Mouse (Mus musculus) stomach, embryonic 14.5 days (tissue): ENCODE measurements around the gene Mbtps1. TPM values are rescaled to one million over a fixed set of nuclear protein-coding genes. Genes with fewer than 3 reads are reported as not detected.

Experiments used
- ATAC-seq: fragments of 200-750 bp; cut with Nextera tagmentation; 2 replicates; pipeline ENCODE4 v1.8.0; 2017; ENCODE audit warnings: low read depth, moderate TSS enrichment; ENCODE audit not compliant: insufficient number of reproducible peaks, insufficient read depth, low FRiP score
- H3K27ac ChIP-seq: fragments of 300-500 bp; sonication (generic); 2 replicates; pipeline ENCODE4 v1.5.1; 2014; ENCODE audit warnings: mild to moderate bottlenecking, low read length, moderate library complexity, mixed read lengths
- H3K27me3 ChIP-seq: fragments of 300-500 bp; sonication (generic); 2 replicates; pipeline ENCODE4 v1.6.1; 2014; ENCODE audit warnings: low read length, control low read depth, mixed read lengths; ENCODE audit not compliant: control insufficient read depth, insufficient read depth
- H3K36me3 ChIP-seq: fragments of 300-500 bp; sonication (generic); 2 replicates; pipeline ENCODE4 v1.6.1; 2014; ENCODE audit warnings: mild to moderate bottlenecking, control low read depth, low read length, moderate library complexity, mixed read lengths; ENCODE audit not compliant: control insufficient read depth, insufficient read depth
- H3K4me1 ChIP-seq: fragments of 300-500 bp; sonication (generic); 2 replicates; pipeline ENCODE4 v1.6.1; 2014; ENCODE audit warnings: low read length, control low read depth, mixed read lengths; ENCODE audit not compliant: control insufficient read depth, insufficient read depth
- H3K4me2 ChIP-seq: fragments of 300-500 bp; sonication (generic); replicated peaks from 2 replicates; pipeline ENCODE4 v1.6.1; 2014; ENCODE audit warnings: low read depth, low read length, control low read depth
- H3K4me3 ChIP-seq: fragments of 300-500 bp; sonication (generic); 2 replicates; pipeline ENCODE4 v1.5.1; 2014; ENCODE audit warnings: low read depth, low read length, control low read depth
- H3K9ac ChIP-seq: fragments of 300-500 bp; sonication (generic); replicated peaks from 2 replicates; pipeline ENCODE4 v1.6.1; 2014; ENCODE audit warnings: low read depth, mild to moderate bottlenecking, control low read depth, low read length, moderate library complexity, mixed read lengths
- H3K9me3 ChIP-seq: fragments of 300-500 bp; sonication (generic); 2 replicates; pipeline ENCODE4 v1.6.1; 2016; ENCODE audit warnings: low read depth, low read length, control low read depth; ENCODE audit not compliant: control insufficient read depth
- WGBS: fragments of 180-500 bp; shearing (Covaris S2); extraction: QIAGEN DNeasy Blood & Tissue Kit; methylation state at CpG from one replicate; pipeline ENCODE4 v1.1.7; 2014; 5-methylcytosine and 5-hydroxymethylcytosine counted together
- polyA plus RNA-seq: library from polyadenylated mRNA; unstranded; fragments of >200 nt; fragmentation: Nextera tagmentation; extraction: Ambion mirVana; gene quantifications from 2 replicates; pipeline ENCODE4 v1.2.1, GENCODE M21; 2014

The Mbtps1 gene
- polyA plus RNA-seq = 115 and 126 TPM in 2 replicates

DNA sequence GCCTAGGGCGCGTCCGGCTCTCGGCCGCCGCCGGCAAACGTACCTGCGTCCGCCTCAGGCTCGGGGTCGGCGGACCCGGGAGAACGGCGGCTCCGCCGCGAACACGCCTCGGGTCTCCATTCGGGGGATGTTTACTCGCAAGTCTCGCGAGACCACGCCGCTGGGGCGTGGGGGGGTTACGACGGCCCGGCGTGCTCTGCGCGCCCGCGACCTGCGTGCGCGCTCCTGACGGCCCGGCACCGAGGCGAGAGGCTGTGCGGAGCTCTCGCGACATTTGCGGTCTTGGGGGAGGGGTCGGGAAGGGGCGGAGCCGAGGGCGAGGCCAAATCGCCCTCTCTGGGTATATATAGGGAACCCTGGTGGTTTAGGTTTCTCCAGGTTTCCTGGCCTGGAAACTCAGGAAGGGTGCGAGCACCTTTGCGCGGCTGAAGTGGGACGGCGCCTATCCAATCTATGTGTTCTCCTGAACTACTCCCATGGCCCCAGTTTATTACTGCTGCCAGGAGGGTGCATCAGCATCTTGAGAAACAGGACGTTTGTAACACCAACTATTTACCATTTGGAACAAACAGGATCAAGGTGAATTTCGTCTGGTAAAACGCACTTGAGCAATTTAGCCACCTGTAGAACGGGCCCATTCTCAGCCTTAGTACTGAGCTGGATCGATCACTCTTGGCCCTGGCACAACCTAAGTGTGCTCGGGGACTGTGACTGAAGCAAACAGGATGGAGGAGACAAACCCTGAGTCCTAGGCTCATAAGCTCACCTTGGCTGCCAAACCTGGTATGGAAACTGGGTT is at the start of gene Mbtps1:
Gene Mbtps1, minus strand, starts transcription at position 133 of the 799 bp plus-strand sequence.
- peaks cover 12% of the 10 kb centered on the region for H3K36me3 ChIP-seq
- WGBS = 6% methylated on average over 63 of the region's 63 CpGs
- peaks cover 15% of the 10 kb centered on the region; the same call in 1 of the 2 replicates for H3K4me1 ChIP-seq
- no peaks in the 10 kb centered on the region for H3K9me3 ChIP-seq
- no peaks in the 10 kb centered on the region for H3K27me3 ChIP-seq
- peak within 1 kb of the TSS; percentile 74 for H3K9ac ChIP-seq
- peak; percentile 95 for ATAC-seq
- H3K4me3 ChIP-seq = peak within 1 kb of the TSS; percentile 74
- peak within 1 kb of the TSS; percentile 94 for H3K4me2 ChIP-seq
- peak within 1 kb of the TSS; percentile 86 for H3K27ac ChIP-seq

DNA sequence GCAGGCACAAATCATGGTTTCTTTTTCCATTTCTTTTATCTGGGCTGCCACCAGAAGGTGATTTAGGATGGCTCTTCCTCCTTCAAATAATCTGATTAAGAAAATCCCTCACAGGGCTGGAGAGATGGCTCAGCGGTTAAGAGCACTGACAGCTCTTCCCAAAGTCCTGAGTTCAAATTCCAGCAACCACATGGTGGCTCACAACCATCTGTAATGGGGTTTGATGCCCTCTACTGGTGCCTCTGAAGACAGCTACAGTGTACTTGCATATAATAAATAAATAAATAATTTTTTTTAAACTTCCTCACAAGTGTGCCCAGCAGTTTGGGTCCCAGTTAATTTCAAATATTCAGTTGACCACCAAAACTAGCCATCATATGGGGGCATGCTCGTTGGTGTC is 47.7 kb upstream of the Mbtps1 start:
- peaks cover 5% of the 10 kb centered on the region; the same call in 1 of the 2 replicates for H3K9me3 ChIP-seq
- peaks cover 7% of the 10 kb centered on the region; the same call in 1 of the 2 replicates for H3K4me1 ChIP-seq
- no peak for ATAC-seq
- H3K9ac ChIP-seq = no peak overlapping the region
- WGBS = 87% methylated on average over 2 of the region's 2 CpGs
- peaks cover 9% of the 10 kb centered on the region for H3K36me3 ChIP-seq
- H3K27ac ChIP-seq = no peak overlapping the region
- H3K4me2 ChIP-seq = no peak overlapping the region
- H3K4me3 ChIP-seq = no peak overlapping the region
- no peaks in the 10 kb centered on the region for H3K27me3 ChIP-seq

DNA sequence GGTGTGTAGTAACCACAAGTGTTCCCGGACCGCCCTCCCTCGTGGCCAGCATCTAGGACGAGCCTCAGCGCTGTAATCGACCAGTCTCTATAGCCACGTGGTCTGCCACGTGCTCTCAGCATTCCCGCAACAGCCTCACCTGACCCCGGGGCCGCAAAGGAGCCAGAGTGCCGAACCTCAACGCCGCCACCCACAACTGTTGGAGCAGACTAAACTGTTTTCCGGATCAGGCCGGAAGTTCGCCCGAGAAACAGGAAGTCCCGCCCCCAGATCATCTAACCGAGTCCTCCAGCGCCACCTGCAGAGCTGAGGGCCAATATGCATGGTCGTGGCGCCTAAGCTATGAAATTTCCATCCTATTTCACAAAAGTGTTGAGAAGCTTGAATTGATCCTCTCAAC is 46.5 kb upstream of the Mbtps1 start, which contains the start of gene Taf1c:
Gene Taf1c, minus strand, starts transcription at position 227 of the 400 bp plus-strand sequence.
- 0 out of 2 replicates have a peak within 1 kb of the TSS, but pooled peaks have one; percentile 4 for H3K27ac ChIP-seq
- H3K27me3 ChIP-seq = no peaks in the 10 kb centered on the region
- ATAC-seq = peak; percentile 76

DNA sequence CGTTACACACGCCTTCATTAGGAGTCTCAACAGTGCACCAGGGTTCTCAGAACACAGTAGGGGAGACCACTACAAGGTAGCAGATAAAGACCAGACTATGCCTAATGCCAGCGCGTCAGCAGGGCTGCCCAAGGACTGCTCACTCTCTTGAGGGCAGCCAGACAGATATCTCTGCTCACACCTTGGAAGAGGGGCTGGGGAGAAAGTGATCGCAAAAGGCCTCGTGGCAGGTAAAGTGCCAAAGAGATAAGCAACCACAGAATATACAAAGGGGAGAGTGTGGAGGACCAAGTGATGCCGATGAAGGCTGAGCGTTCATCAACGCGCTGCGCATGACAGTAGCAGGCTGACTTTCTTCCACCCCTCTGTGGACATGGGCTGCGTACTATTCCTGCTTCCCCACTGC is 45.9 kb upstream of the Mbtps1 start:
- peaks cover 19% of the 10 kb centered on the region for H3K36me3 ChIP-seq
- WGBS = 35% methylated on average over 12 of the region's 12 CpGs
- H3K9ac ChIP-seq = peak overlapping the region; percentile 49
- H3K4me2 ChIP-seq = peak overlapping the region; percentile 86
- H3K4me1 ChIP-seq = peaks cover 7% of the 10 kb centered on the region; the same call in 1 of the 2 replicates
- peaks cover 5% of the 10 kb centered on the region; the same call in 1 of the 2 replicates for H3K9me3 ChIP-seq
- 0 out of 2 replicates have a peak overlapping the region, but pooled peaks have one; percentile 4 for H3K27ac ChIP-seq
- no peak for ATAC-seq
- H3K27me3 ChIP-seq = no peaks in the 10 kb centered on the region
- H3K4me3 ChIP-seq = peak overlapping the region; percentile 57

More for the DNA sequence above, 46.5 kb upstream of the Mbtps1 start, which contains the start of gene Taf1c:
- Histone ChIP-seq H3K36me3 (peaks cover 18% of the 10 kb centered on the region), H3K9me3 (peaks cover 5% of the 10 kb centered on the region; the same call in 1 of the 2 replicates), H3K4me1 (peaks cover 7% of the 10 kb centered on the region; the same call in 1 of the 2 replicates), H3K4me2 (peak within 1 kb of the TSS; percentile 86), H3K9ac (peak within 1 kb of the TSS; percentile 49), H3K4me3 (peak within 1 kb of the TSS; percentile 57)
- under 1% methylated on average over 23 of the region's 23 CpGs for WGBS

DNA sequence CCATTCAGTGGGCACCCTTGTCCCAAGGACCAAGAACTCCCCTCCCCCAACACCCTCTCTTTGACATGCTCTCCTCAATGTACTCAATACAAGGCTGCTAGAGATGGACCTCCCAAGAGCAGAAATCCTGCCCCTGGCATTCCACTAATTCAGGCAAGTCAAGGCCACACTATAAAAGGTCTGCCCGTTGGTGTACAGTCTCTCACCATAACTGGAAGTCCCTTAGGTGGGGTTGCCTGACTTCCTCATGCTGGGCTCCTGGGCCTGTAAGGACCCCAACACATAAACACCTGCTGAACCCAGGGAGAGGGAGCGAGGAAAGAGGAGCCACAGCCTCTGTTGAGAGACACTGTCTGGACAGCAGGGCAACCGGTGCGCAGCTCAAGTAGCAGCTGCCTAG is 45.2 kb upstream of the Mbtps1 start:
- Histone ChIP-seq H3K9ac (no peak overlapping the region; the same call in 1 of the 2 replicates), H3K27ac (no peak overlapping the region)
- 88% methylated on average over 4 of the region's 4 CpGs for WGBS

DNA sequence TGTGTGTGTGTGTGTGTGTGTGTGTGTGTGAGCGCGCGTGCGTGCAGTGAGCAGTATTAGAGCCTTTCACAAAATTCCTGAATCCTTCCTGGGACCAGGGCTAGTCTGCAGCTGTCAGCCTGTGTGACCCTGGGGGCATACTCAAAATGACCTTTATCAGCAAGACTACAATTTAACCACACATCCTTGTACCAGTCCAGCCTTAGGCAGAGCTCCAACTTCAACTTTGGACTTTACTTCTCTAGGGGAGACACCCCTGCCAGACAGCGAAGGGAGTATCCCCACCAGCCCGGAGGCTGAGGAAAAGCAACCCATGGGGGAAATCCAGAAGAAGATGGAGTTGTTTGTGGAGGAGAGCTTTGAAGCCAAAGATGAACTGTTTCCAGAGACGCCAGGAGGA is 32.9 kb upstream of the Mbtps1 start:
- H3K4me2 ChIP-seq = no peak overlapping the region
- no peak for ATAC-seq
- H3K4me1 ChIP-seq = no peaks in the 10 kb centered on the region
- H3K36me3 ChIP-seq = no peaks in the 10 kb centered on the region
- H3K27ac ChIP-seq = no peak overlapping the region
- no peaks in the 10 kb centered on the region for H3K27me3 ChIP-seq
- no peak overlapping the region for H3K9ac ChIP-seq
- no peak overlapping the region for H3K4me3 ChIP-seq
- no peaks in the 10 kb centered on the region for H3K9me3 ChIP-seq
- 88% methylated on average over 7 of the region's 7 CpGs for WGBS

More for the DNA sequence above, 45.2 kb upstream of the Mbtps1 start:
- no peak for ATAC-seq
- Histone ChIP-seq H3K27me3 (no peaks in the 10 kb centered on the region), H3K4me1 (peaks cover 7% of the 10 kb centered on the region; the same call in 1 of the 2 replicates), H3K4me2 (peak overlapping the region; percentile 86; the same call in 1 of the 2 replicates), H3K4me3 (peak overlapping the region; percentile 57; the same call in 1 of the 2 replicates), H3K9me3 (no peaks in the 10 kb centered on the region), H3K36me3 (peaks cover 26% of the 10 kb centered on the region)

DNA sequence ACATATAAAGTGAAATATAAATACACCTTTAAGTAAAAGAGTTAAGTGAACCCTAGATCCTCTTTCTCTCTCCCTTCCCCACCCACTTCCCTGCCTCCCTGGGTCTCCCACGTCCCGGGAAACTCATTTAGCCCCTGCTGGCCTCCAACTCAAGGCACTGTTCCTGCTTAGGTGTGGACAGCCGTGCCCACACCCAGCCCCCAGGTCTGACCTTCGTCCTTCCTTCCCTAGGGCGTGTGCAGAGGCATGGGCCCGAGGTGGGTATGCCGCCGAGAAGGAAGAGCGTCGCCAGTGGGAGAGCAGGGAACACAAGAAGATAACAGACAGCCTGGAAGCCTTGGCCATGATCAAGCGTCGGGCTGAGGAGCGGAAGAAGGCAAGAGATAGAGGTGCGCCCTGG is 31.8 kb upstream of the Mbtps1 start:
- no peak overlapping the region for H3K4me3 ChIP-seq
- WGBS = 74% methylated on average over 14 of the region's 14 CpGs
- no peaks in the 10 kb centered on the region for H3K36me3 ChIP-seq
- no peak overlapping the region for H3K4me2 ChIP-seq
- H3K9me3 ChIP-seq = no peaks in the 10 kb centered on the region
- no peak overlapping the region for H3K27ac ChIP-seq
- no peaks in the 10 kb centered on the region for H3K27me3 ChIP-seq
- no peak overlapping the region for H3K9ac ChIP-seq
- no peak for ATAC-seq
- no peaks in the 10 kb centered on the region for H3K4me1 ChIP-seq

DNA sequence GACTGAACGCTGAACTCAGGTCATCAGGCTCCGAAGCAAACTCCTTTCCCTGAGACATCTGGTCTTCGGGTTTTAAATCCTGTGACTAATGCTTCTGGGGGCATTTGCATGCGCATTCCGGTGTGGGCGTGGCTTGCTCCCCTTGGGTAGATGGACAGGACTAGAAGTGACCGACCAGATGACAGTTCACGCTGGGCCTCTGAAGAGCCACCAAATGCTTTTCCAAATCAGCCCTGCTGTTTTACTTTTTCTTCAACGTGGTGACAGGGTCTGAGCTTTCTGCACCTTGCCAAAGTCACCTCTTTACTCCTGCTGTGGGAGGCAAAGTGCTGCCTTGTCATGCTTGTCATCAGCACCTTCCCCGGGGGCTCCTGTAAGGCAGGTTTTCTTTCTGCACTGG is 30.3 kb upstream of the Mbtps1 start:
- WGBS = 27% methylated on average over 10 of the region's 10 CpGs
- no peak overlapping the region for H3K4me3 ChIP-seq
- H3K27me3 ChIP-seq = no peaks in the 10 kb centered on the region
- no peaks in the 10 kb centered on the region for H3K36me3 ChIP-seq
- no peaks in the 10 kb centered on the region for H3K4me1 ChIP-seq
- H3K9me3 ChIP-seq = no peaks in the 10 kb centered on the region
- H3K27ac ChIP-seq = no peak overlapping the region
- no peak overlapping the region for H3K4me2 ChIP-seq
- ATAC-seq = no peak
- no peak overlapping the region for H3K9ac ChIP-seq
